Mouse (Mus musculus): Measurements from ENCODE around the gene Nedd9. TPM values are rescaled to one million over a fixed set of nuclear protein-coding genes. Genes with fewer than 3 reads are reported as not detected.

The Nedd9 gene
- total RNA-seq, 2 experiments from 2014 or later: 6.4 to 17.0 TPM

- peak; percentile 98 for ATAC-seq (replicated peaks; ENCODE audit: low FRiP score, low TSS enrichment, poor library complexity, severe bottlenecking)
Measured at GRCm38 (mm10) chr13:41358480-41359180, 128.5 kb downstream of the Nedd9 start.

- ATAC-seq (replicated peaks; ENCODE audit: low FRiP score, low TSS enrichment, poor library complexity, severe bottlenecking): no peak
Measured at GRCm38 (mm10) chr13:41358009-41358408, 129.2 kb downstream of the Nedd9 start.

GRCm38 (mm10) chr13:41357586-41357985 is 129.6 kb downstream of the Nedd9 start:
- no peak for ATAC-seq (replicated peaks; ENCODE audit: low FRiP score, low TSS enrichment, poor library complexity, severe bottlenecking)

- no peak for ATAC-seq (replicated peaks; ENCODE audit: low FRiP score, low TSS enrichment, poor library complexity, severe bottlenecking)
Measured at GRCm38 (mm10) chr13:41357161-41357560, 130.0 kb downstream of the Nedd9 start.

GRCm38 (mm10) chr13:41355552-41355951 is 131.6 kb downstream of the Nedd9 start:
- no peak for ATAC-seq (replicated peaks; ENCODE audit: low FRiP score, low TSS enrichment, poor library complexity, severe bottlenecking)

GRCm38 (mm10) chr13:41354591-41354990 is 132.6 kb downstream of the Nedd9 start:
- no peak for ATAC-seq (replicated peaks; ENCODE audit: low FRiP score, low TSS enrichment, poor library complexity, severe bottlenecking)

GRCm38 (mm10) chr13:41353676-41354075 is 133.5 kb downstream of the Nedd9 start:
- ATAC-seq (replicated peaks; ENCODE audit: low FRiP score, low TSS enrichment, poor library complexity, severe bottlenecking): no peak

GRCm38 (mm10) chr13:41352352-41352751 is 134.8 kb downstream of the Nedd9 start:
- no peak for ATAC-seq (replicated peaks; ENCODE audit: low FRiP score, low TSS enrichment, poor library complexity, severe bottlenecking)

- no peak for ATAC-seq (replicated peaks; ENCODE audit: low FRiP score, low TSS enrichment, poor library complexity, severe bottlenecking)
Measured at GRCm38 (mm10) chr13:41350589-41350988, 136.6 kb downstream of the Nedd9 start.

- ATAC-seq (replicated peaks; ENCODE audit: low FRiP score, low TSS enrichment, poor library complexity, severe bottlenecking): no peak
Measured at GRCm38 (mm10) chr13:41349770-41350169, 137.4 kb downstream of the Nedd9 start.

GRCm38 (mm10) chr13:41345756-41346155 is 141.4 kb downstream of the Nedd9 start:
- ATAC-seq (replicated peaks; ENCODE audit: low FRiP score, low TSS enrichment, poor library complexity, severe bottlenecking): no peak

- ATAC-seq (replicated peaks; ENCODE audit: low FRiP score, low TSS enrichment, poor library complexity, severe bottlenecking): no peak
Measured at GRCm38 (mm10) chr13:41345306-41345705, 141.9 kb downstream of the Nedd9 start.

- no peak for ATAC-seq (replicated peaks; ENCODE audit: low FRiP score, low TSS enrichment, poor library complexity, severe bottlenecking)
Measured at GRCm38 (mm10) chr13:41343887-41344266, 143.3 kb downstream of the Nedd9 start.

- no peak for ATAC-seq (replicated peaks; ENCODE audit: low FRiP score, low TSS enrichment, poor library complexity, severe bottlenecking)
Measured at GRCm38 (mm10) chr13:41343163-41343886, 143.8 kb downstream of the Nedd9 start.

- no peak for ATAC-seq (replicated peaks; ENCODE audit: low FRiP score, low TSS enrichment, poor library complexity, severe bottlenecking)
Measured at GRCm38 (mm10) chr13:41341422-41341821, 145.7 kb downstream of the Nedd9 start.

GRCm38 (mm10) chr13:41339653-41340351 is 147.4 kb downstream of the Nedd9 start:
- ATAC-seq (replicated peaks; ENCODE audit: low FRiP score, low TSS enrichment, poor library complexity, severe bottlenecking): no peak

- no peak for ATAC-seq (replicated peaks; ENCODE audit: low FRiP score, low TSS enrichment, poor library complexity, severe bottlenecking)
Measured at GRCm38 (mm10) chr13:41339195-41339594, 148.0 kb downstream of the Nedd9 start.

- ATAC-seq (replicated peaks; ENCODE audit: low FRiP score, low TSS enrichment, poor library complexity, severe bottlenecking): no peak
Measured at GRCm38 (mm10) chr13:41337407-41337806, 149.8 kb downstream of the Nedd9 start.

GRCm38 (mm10) chr13:41336260-41336659 is 150.9 kb downstream of the Nedd9 start:
- no peak for ATAC-seq (replicated peaks; ENCODE audit: low FRiP score, low TSS enrichment, poor library complexity, severe bottlenecking)

GRCm38 (mm10) chr13:41335767-41336166 is 151.4 kb downstream of the Nedd9 start:
- ATAC-seq (replicated peaks; ENCODE audit: low FRiP score, low TSS enrichment, poor library complexity, severe bottlenecking): no peak

GRCm38 (mm10) chr13:41334641-41335000 is 152.5 kb downstream of the Nedd9 start:
- no peak for ATAC-seq (replicated peaks; ENCODE audit: low FRiP score, low TSS enrichment, poor library complexity, severe bottlenecking)
